Mouse (Mus musculus) ES-Bruce4 (cell line): Measurements from ENCODE around the gene Zfp747. TPM values are rescaled to one million over a fixed set of nuclear protein-coding genes. Genes with fewer than 3 reads are reported as not detected.
A peak's percentile ranks its signal among the peaks of the same experiment; 100 is the strongest.
"Not testable (repeated sequence)": the region's sequence is repeated elsewhere in the genome, so short reads cannot be mapped to it uniquely, and the experiment has no call there.

Experiments
- H3K27ac ChIP-seq: 2 replicates; pipeline ENCODE4 v1.5.1; 2012; ENCODE audit warnings: low read length, inconsistent platforms; ENCODE audit not compliant: insufficient read depth
- H3K27me3 ChIP-seq: 2 replicates; pipeline ENCODE4 v1.6.1; 2012; ENCODE audit warnings: mild to moderate bottlenecking, low read length, inconsistent platforms; ENCODE audit not compliant: control insufficient read depth, poor library complexity, insufficient read depth, severe bottlenecking
- H3K36me3 ChIP-seq: 2 replicates; pipeline ENCODE4 v1.6.1; 2012; ENCODE audit warnings: inconsistent platforms, mild to moderate bottlenecking, low read length, moderate library complexity; ENCODE audit not compliant: control insufficient read depth, poor library complexity, insufficient read depth, severe bottlenecking
- H3K4me1 ChIP-seq: one replicate; pipeline ENCODE4 v1.8.1; 2011; ENCODE audit warnings: low read length; ENCODE audit not compliant: control insufficient read depth, insufficient read depth
- H3K4me3 ChIP-seq: 2 replicates; pipeline ENCODE4 v1.5.1; 2011; ENCODE audit warnings: low read depth, mild to moderate bottlenecking, low read length
- H3K9ac ChIP-seq: 2 replicates; pipeline ENCODE4 v1.6.1; 2012; ENCODE audit warnings: low read depth, mild to moderate bottlenecking, inconsistent platforms; ENCODE audit not compliant: poor library complexity, severe bottlenecking
- H3K9me3 ChIP-seq: replicated peaks from 2 replicates; pipeline ENCODE4 v1.6.1; 2012; ENCODE audit warnings: mild to moderate bottlenecking, low read length, inconsistent platforms; ENCODE audit not compliant: control insufficient read depth, poor library complexity, insufficient read depth, severe bottlenecking
- CTCF ChIP-seq: IDR thresholded peaks from one replicate; pipeline ENCODE4 v1.8.1; 2011; ENCODE audit warnings: low read depth, low read length
- EP300 ChIP-seq: IDR thresholded peaks from 2 replicates; pipeline ENCODE4 v1.6.1; 2011; ENCODE audit warnings: low read depth, low read length; ENCODE audit not compliant: insufficient read depth
- POLR2A ChIP-seq: IDR thresholded peaks from one replicate; pipeline ENCODE4 v1.8.1; 2011; ENCODE audit warnings: low read length; ENCODE audit not compliant: insufficient read depth
- polyA plus RNA-seq: library from polyadenylated mRNA; stranded (reverse); fragments of >200 nt; gene quantifications from 2 replicates; pipeline ENCODE4 v1.2.4, GENCODE M21; 2011; ENCODE audit warnings: low read depth; ENCODE audit not compliant: missing spikeins, insufficient read depth, insufficient read length

The Zfp747 gene
- polyA plus RNA-seq, 1 experiment: 7.5 TPM

DNA sequence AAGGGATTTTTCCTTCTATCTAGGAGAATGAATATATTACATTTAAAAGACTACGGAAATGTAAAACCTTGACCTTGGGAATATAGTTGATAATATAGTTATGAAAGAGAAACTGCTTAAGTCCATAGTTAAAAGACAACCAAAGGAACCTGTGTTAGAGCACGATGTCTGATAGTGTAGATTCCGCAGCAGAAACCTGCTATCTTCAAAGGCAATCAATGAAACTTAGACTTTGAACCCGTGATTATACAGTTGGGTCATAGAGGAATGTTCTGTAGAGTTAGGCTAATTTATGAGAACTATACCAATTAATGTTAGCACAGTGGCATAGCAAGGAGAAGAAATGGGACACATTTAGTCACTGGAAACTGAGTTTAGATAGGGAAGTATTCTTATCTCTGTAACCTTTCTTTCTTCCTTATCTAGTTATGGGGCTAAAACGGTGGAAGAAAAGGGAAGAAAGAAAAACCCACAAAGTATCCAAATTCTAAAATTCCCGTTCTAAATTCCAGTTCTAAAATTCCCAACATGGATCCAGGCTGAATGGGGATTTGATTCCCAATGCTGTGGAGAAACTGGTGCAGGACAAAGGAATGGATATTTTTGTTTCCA is 2.6 kb upstream of the Zfp747 start:
- H3K9me3 ChIP-seq: no peaks in the 10 kb centered on the region
- H3K4me3 ChIP-seq: no peak overlapping the region
- H3K27me3 ChIP-seq: no peaks in the 10 kb centered on the region
- no peaks in the 10 kb centered on the region for H3K4me1 ChIP-seq
- no peak overlapping the region for H3K27ac ChIP-seq
- TF ChIP-seq EP300 (no peak), POLR2A (no peak), CTCF (no peak)
- no peak overlapping the region for H3K9ac ChIP-seq
- H3K36me3 ChIP-seq: no peaks in the 10 kb centered on the region

DNA sequence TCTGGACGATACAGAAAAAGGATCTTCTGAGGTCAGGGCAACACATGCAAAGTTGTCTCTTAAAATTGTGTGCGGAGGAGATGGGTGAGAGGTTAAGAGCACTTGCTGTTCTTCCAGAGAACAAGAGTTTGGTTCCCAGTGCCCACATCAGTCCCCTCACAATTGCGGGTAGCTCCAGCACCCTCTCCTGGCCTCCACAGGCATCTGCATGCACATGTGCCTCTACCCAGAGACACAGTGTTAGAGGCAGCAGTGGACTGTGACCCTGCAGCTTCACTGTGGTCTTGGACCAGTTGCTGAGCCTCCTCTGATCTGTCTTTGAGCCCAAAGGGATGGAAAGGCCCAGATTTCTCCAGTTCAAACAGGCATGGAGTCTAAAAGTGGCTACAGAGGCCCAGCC is 4.0 kb downstream of the Zfp747 start:
- H3K27ac ChIP-seq, H3K4me3 ChIP-seq, H3K4me1 ChIP-seq, H3K27me3 ChIP-seq, H3K9ac ChIP-seq, H3K36me3 ChIP-seq, H3K9me3 ChIP-seq: not testable (repeated sequence)
- TF ChIP-seq CTCF: peak; percentile 57

DNA sequence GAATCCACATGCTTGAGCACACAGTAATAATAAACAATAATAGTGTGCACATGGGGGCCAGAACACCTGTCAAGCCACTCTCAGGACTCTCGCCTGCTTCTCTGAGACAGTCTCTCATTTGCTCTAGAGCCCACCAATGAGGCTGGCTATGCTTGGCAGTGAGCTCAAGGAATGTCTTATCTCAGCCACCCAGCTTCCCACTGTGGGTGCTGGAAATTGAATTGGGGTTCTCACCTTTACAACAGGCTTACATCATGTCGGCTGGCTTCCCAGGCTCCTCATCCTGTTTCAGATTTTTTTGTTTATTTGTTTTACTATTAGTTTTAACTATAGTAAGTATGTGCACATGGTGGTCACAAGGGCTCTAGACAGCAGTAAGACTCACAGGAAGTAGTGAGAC is 4.6 kb downstream of the Zfp747 start:
- TF ChIP-seq EP300 (no peak), POLR2A (no peak), CTCF (no peak)
- Histone ChIP-seq H3K9ac (no peak overlapping the region), H3K27ac (no peak overlapping the region), H3K9me3 (no peaks in the 10 kb centered on the region; the same call in 1 of the 2 replicates), H3K36me3 (no peaks in the 10 kb centered on the region), H3K4me3 (no peak overlapping the region), H3K4me1 (no peaks in the 10 kb centered on the region), H3K27me3 (no peaks in the 10 kb centered on the region)

DNA sequence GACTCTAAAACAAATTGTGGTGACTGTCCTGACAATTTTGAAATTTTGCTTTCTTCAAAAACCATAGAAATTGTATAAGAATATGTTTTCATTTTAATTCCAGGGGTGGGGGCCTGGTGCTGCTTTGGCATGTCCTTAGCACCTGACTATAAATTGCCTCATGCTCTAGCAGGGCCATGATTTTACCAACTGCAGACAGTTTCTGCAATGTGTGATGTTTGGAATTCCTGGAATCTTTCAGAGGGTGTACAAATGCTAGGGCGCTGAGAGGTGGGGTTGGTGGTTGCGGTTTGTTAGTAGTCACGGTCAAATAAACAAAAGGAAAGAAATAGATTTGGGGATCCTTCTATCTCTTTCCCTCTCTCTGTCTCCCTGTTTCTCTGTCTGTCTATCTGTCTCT is 9.6 kb downstream of the Zfp747 start:
- no peak overlapping the region for H3K27ac ChIP-seq
- no peaks in the 10 kb centered on the region for H3K4me1 ChIP-seq
- H3K9me3 ChIP-seq: no peaks in the 10 kb centered on the region; the same call in 1 of the 2 replicates
- H3K4me3 ChIP-seq: no peak overlapping the region
- no peaks in the 10 kb centered on the region for H3K36me3 ChIP-seq
- TF ChIP-seq POLR2A (no peak), EP300 (no peak)
- no peak overlapping the region for H3K9ac ChIP-seq
- no peaks in the 10 kb centered on the region for H3K27me3 ChIP-seq

DNA sequence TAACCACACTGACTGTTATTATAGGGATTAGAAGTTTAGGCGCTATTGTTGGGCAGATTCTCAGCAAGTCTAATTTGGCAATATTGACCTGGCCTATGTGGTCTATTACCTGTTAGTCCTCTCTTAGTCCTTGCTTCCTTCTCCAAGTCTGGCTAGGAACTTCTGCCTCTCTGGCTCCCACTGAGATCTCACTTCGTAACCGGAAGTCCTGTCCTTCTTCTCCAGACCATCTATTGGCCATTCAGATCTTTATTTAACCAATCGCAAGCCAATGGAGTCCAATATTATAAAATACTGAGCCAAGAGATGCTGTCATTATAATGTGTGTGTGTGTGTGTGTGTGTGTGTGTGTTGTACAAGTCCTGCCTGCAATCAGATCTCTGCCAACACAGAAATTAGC is 11.7 kb downstream of the Zfp747 start:
- no peak for TF ChIP-seq CTCF
- no peak for TF ChIP-seq EP300
- no peaks in the 10 kb centered on the region for H3K4me1 ChIP-seq
- no peak overlapping the region for H3K4me3 ChIP-seq
- H3K9ac ChIP-seq: no peak overlapping the region
- H3K9me3 ChIP-seq: no peaks in the 10 kb centered on the region; the same call in 1 of the 2 replicates
- no peaks in the 10 kb centered on the region for H3K36me3 ChIP-seq
- no peaks in the 10 kb centered on the region for H3K27me3 ChIP-seq
- H3K27ac ChIP-seq: no peak overlapping the region

DNA sequence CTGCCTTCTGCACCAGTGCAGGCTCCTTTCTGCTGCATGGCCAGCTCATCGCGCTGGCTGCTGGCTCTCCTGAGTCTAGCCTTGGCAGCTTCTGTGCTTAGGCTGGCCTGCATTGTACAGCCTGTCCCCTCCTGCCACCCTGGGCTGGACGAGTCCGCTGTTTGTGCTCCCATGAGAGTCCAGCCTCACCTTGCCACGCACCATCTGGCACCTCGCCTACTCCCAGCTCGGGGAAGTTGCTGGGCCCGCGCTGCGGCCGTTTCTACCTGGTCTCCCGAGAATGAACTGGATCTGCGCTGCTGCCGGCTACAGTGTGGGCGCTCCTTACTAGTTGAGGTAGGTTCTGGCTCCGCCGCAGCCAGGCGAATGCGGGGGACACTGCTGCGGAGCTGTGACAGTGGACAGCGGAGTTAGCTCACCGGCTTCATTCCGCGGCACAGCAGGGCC is 12.4 kb downstream of the Zfp747 start:
- no peak for TF ChIP-seq POLR2A
- no peak for TF ChIP-seq CTCF
- TF ChIP-seq EP300: no peak
- Histone ChIP-seq H3K27ac (no peak overlapping the region), H3K36me3 (no peaks in the 10 kb centered on the region), H3K27me3 (no peaks in the 10 kb centered on the region), H3K9me3 (no peaks in the 10 kb centered on the region; the same call in 1 of the 2 replicates), H3K4me1 (no peaks in the 10 kb centered on the region), H3K9ac (peak overlapping the region; percentile 17), H3K4me3 (peak overlapping the region; percentile 48)

DNA sequence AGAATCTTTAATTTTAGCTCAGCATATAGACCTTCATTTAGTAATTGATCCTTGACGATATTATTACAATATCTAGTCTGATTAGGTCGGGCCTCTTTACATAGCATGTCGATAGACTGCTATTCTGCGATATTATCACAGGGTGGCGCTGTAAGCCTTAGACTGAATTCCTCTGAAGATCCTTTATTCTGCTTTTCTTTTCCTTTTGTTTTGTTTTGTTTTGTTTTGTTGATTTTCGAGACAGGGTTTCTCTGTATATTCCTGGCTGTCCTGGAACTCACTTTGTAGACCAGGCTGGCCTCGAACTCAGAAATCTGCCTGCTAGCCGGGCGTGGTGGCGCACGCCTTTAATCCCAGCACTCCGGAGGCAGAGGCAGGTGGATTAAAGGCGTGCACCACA is 13.4 kb downstream of the Zfp747 start:
- H3K4me3 ChIP-seq, H3K27me3 ChIP-seq, H3K9me3 ChIP-seq, H3K4me1 ChIP-seq, H3K27ac ChIP-seq, H3K36me3 ChIP-seq, H3K9ac ChIP-seq: not testable (repeated sequence)
